Mouse (Mus musculus) bone marrow macrophage, adult 2 months (primary cell): ENCODE measurements around the gene N4bp1.

Experiments
- CTCF ChIP-seq: IDR thresholded peaks from 2 replicates; pipeline ENCODE4 v1.5.1; 2012; ENCODE audit warnings: low read depth, mild to moderate bottlenecking, low read length, moderate library complexity
- POLR2A ChIP-seq: IDR thresholded peaks from 2 replicates; pipeline ENCODE4 v1.6.1; 2012; ENCODE audit warnings: mild to moderate bottlenecking, low read depth, low read length, borderline replicate concordance

- TF ChIP-seq CTCF (no peak), POLR2A (no peak)
These were observed 22.8 kb downstream of the N4bp1 start for GRCm38 (mm10) chr8:86862155-86862816.
